Mouse (Mus musculus) brain, embryonic 14.5 days (tissue): ENCODE data around the gene Myo1b.

Source experiments
- CTCF ChIP-seq: fragments of 200-500 bp; IDR thresholded peaks from 2 replicates; pipeline ENCODE4 v1.5.1; 2012; ENCODE audit warnings: inconsistent platforms, mild to moderate bottlenecking, moderate library complexity, borderline replicate concordance; ENCODE audit not compliant: insufficient read depth, insufficient read length; ENCODE audit errors: extremely low read depth
- POLR2A ChIP-seq: fragments of 200-500 bp; IDR thresholded peaks from 2 replicates; pipeline ENCODE4 v1.6.1; 2012; ENCODE audit warnings: mild to moderate bottlenecking, inconsistent platforms, borderline replicate concordance; ENCODE audit not compliant: poor library complexity, insufficient read depth, insufficient read length, severe bottlenecking; ENCODE audit errors: extremely low read depth

DNA sequence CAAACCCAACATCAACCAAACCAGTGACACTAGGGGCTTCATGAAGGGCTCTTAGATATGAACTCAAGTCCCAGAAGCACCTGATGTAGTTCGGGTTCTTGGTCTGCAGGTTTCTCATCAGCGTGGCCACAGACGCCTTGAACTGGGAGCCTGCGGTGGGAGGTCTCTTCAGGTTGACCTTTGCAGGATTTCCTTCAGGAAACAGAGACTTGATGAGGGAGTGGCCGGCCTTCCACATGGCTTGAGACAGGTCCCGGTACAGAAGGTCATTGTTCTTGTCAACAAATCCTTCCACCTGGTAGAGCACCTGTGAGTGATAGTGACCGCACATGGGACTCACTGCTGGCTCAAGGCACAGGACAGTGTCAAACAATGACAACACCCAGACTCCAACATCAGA is 137.6 kb downstream of the Myo1b start:
- TF ChIP-seq CTCF (no peak), POLR2A (no peak)
